Mouse (Mus musculus) layer of hippocampus, postnatal 36 days (tissue): ENCODE data around the gene Tomm70a. TPM values are rescaled to one million over a fixed set of nuclear protein-coding genes. Genes with fewer than 3 reads are reported as not detected.
A peak's percentile ranks its signal among the peaks of the same experiment; 100 is the strongest.
"Not testable (repeated sequence)": the region's sequence is repeated elsewhere in the genome, so short reads cannot be mapped to it uniquely, and the experiment has no call there.

Source experiments
- DNase-seq, 2 experiments: peaks; one replicate each; pipeline ENCODE4 v3.0.0; 2022
- total RNA-seq, 2 experiments: library from RNA; stranded (reverse); gene quantifications; 2 replicates each; pipeline ENCODE4 v1.2.3; 2021

Tomm70a gene
- total RNA-seq, 2 experiments from 2014 or later = 98.6 to 101 TPM

- DNase-seq = no peak
Measured at GRCm38 (mm10) chr16:57151437-57151836, 29.9 kb downstream of the Tomm70a start.

- no peak for DNase-seq
Measured at GRCm38 (mm10) chr16:57155899-57156298, 34.4 kb downstream of the Tomm70a start.

GRCm38 (mm10) chr16:57157076-57157475, 35.6 kb downstream of the Tomm70a start:
- no peak for DNase-seq

GRCm38 (mm10) chr16:57157728-57158127, 36.2 kb downstream of the Tomm70a start:
- no peak for DNase-seq

GRCm38 (mm10) chr16:57159835-57160234, 38.3 kb downstream of the Tomm70a start:
- DNase-seq = no peak

- no peak for DNase-seq
Measured at GRCm38 (mm10) chr16:57162841-57163240, 41.3 kb downstream of the Tomm70a start.

- DNase-seq = no peak
Measured at GRCm38 (mm10) chr16:57163694-57164093, 42.2 kb downstream of the Tomm70a start.

- DNase-seq = no peak
Measured at GRCm38 (mm10) chr16:57165157-57165556, 43.7 kb downstream of the Tomm70a start.

GRCm38 (mm10) chr16:57166086-57166485, 44.6 kb downstream of the Tomm70a start:
- DNase-seq = no peak

GRCm38 (mm10) chr16:57166611-57167513, 45.4 kb downstream of the Tomm70a start, which contains the start of gene Nit2:
Gene Nit2, minus strand, starts transcription at chr16:57167341.
- DNase-seq = peak; percentile 91 to 93

GRCm38 (mm10) chr16:57167514-57167912, 46.0 kb downstream of the Tomm70a start:
- no peak for DNase-seq

GRCm38 (mm10) chr16:57168236-57168635, 46.7 kb downstream of the Tomm70a start:
- DNase-seq = no peak

GRCm38 (mm10) chr16:57171161-57171560, 49.7 kb downstream of the Tomm70a start:
- DNase-seq = no peak

GRCm38 (mm10) chr16:57171570-57171969, 50.1 kb downstream of the Tomm70a start:
- no peak for DNase-seq

- not testable (repeated sequence) for DNase-seq
Measured at GRCm38 (mm10) chr16:57174480-57174879, 53.0 kb downstream of the Tomm70a start.

- DNase-seq = no peak
Measured at GRCm38 (mm10) chr16:57175751-57176150, 54.2 kb downstream of the Tomm70a start.

- DNase-seq = no peak
Measured at GRCm38 (mm10) chr16:57176276-57176675, 54.8 kb downstream of the Tomm70a start.

- peak in 1 of 2 experiments; percentile 33 for DNase-seq
Measured at GRCm38 (mm10) chr16:57177254-57177653, 55.8 kb downstream of the Tomm70a start.

GRCm38 (mm10) chr16:57177664-57178063, 56.2 kb downstream of the Tomm70a start:
- no peak for DNase-seq

- DNase-seq = peak in 1 of 2 experiments; percentile 41
Measured at GRCm38 (mm10) chr16:57181180-57181579, 59.7 kb downstream of the Tomm70a start.

- DNase-seq = no peak
Measured at GRCm38 (mm10) chr16:57182037-57182436, 60.5 kb downstream of the Tomm70a start.

- no peak for DNase-seq
Measured at GRCm38 (mm10) chr16:57186618-57187017, 65.1 kb downstream of the Tomm70a start.

- DNase-seq = no peak
Measured at GRCm38 (mm10) chr16:57189493-57189892, 68.0 kb downstream of the Tomm70a start.

GRCm38 (mm10) chr16:57190390-57190789, 68.9 kb downstream of the Tomm70a start:
- DNase-seq = no peak
